Mouse (Mus musculus): ENCODE results near the gene Ung. TPM values are rescaled to one million over a fixed set of nuclear protein-coding genes. Genes with fewer than 3 reads are reported as not detected.

Gene Ung
- total RNA-seq (2023) = 3.7 and 4.6 TPM in 2 replicates

GRCm38 (mm10) chr5:114130211-114130605 lies at the start of gene Ung:
Gene Ung, plus strand, starts transcription at chr5:114130386.

DNA sequence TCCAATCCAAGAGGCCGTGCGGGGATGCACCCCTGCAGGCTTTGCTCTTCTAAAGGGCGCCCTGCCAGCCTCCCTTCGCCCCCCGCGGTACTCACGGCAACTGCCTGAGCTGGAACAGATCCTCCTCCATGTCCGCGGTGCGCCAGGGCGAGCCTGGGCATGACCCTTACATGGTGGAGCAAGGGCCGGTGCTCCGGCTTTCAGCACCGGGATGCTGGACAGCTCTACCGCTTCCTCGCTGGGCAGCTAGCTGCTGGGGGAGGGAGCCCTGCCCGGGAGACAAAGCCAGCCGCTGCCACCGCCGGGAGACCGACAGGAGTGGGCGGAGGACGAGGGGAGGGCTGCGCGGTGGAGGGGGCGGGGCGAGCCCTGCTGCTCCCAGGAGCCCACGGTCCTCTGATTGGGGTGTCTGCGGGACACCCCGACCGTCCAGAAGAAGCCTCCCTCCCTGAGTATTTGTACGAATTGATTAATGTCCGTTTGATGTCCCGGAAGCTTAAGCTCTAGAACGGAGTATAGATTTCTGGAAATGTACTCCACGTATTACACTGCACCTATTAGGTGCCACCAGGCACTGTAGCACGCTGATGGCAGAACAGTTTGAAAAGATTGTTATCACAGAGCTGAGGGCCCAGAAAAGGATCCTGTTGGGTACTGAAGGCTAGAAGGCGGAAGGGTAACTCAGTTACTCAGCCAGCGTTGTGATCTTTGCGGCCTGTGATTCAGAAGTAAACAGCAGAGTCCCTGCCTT lies 39.0 kb upstream of the Ung start, which contains the start of gene Svop:
Gene Svop, minus strand, starts transcription at position 514 of the 751 bp plus-strand sequence.

DNA sequence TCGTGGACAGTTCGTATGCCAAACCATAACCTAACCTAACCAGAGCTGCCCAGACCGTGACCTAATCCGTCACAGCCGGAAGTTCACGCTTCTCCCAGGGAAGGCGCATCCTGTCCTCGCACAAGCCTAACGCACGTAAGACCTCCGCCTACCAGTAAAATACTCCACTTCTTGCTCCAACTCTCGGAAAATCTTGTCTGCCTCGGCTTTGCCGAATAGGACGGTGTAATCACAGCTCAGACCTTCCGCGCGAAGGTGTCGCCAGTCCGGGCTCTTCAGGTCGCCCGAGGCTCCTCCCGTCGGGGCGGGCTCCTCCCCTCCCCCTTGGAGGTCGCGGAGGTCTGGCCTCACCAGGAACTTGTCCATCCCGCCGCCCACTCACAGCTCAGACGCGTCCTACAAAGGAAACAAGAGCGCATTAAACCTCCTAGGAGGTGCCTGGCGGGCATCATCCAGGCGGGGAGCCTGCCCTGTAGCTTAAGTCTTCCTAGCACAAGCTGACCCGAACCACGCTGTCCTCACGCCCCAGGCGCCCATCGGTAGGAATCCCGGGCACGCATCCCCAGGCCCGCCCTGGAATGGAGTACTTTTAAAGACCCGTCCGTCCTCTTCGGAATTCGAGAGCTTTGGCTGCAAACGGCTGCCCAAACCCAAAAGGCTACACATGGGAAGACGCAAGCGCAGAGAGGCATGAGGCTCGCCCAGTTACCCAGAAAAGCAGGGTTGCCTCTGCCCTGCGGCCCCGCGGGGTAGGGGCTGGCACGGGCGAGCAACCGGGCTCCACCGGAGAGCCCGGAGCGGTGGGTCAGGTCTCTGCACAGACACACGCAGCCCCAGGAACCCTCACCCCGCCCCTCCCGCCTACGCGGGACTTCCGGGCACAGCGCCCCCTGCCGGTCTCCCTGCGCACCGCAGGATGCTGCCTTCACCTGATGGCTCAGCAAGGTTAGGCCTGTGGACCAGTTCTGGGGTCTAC lies 2.5 kb upstream of the Ung start, which contains the start of gene Alkbh2:
Gene Alkbh2, minus strand, starts transcription at position 845 of the 976 bp plus-strand sequence.

DNA sequence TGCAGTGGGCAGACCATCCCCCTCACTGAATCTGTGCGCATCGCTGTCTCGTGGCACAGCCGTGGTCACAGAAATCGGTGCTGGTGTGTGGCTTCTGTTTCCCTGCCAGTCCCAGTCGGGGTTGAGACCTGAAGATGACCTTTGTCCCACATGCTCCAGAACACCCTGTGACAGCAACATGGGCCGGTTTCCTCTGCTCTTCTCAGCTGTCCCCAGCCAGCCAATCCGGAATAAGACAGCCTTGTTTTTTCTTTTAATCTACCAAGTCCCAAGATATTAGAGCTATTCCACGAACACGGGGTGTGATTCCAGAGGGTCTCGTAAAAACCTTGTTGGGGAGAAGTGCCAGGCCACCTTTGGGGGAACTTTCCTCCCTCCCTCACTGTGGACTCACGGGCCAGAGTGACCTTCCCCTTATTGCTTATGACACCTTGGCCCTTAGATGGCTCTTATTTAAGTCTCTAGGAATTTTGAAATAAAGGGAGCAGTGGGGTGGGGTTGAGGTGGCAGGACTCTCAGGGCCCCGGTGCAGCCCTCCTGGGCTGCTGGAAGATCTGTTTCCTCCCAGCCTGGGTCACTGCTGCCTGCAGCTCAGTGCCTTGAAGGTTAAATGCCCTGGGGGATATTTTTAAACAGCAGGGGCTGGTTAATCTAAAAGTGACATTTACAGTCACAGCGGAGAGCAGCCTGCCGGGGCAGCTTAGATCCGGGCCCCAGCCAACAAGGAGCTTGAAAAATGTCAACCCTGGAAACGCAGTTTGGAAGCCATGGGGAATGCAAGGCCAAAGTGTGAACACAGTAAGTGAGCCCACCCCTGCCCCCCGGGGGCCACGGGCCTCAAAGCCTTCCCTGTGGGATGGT lies 16.1 kb downstream of the Ung start, which contains the start of gene Acacb:
Gene Acacb, plus strand, starts transcription at position 508 of the 861 bp plus-strand sequence.

Other genes with a start within 250 kb of the Ung start
- 105 and 165 TPM in 2 replicates for gene Coro1c, start 221.6 kb upstream of the Ung start, total RNA-seq (2023)
- gene Ssh1, start 136.5 kb upstream of the Ung start, total RNA-seq (2023) = 7.4 and 9.2 TPM in 2 replicates
- not detected in 2 replicates for gene Dao, start 126.7 kb upstream of the Ung start, total RNA-seq (2023)
- 7.0 and 14.4 TPM in 2 replicates for gene Usp30, start 64.9 kb upstream of the Ung start, total RNA-seq (2023)
- not detected in 2 replicates for gene Svop, start 38.8 kb upstream of the Ung start, total RNA-seq (2023)
- 2.0 TPM in 1 of 2 replicates, not detected in the other for gene Alkbh2, start 2.2 kb upstream of the Ung start, total RNA-seq (2023)
- 2.4 and 3.6 TPM in 2 replicates for gene Acacb, start 16.1 kb downstream of the Ung start, total RNA-seq (2023)
- gene Foxn4, start 143.4 kb downstream of the Ung start, total RNA-seq (2023) = not detected in 2 replicates
- gene Myo1h, start 158.8 kb downstream of the Ung start, total RNA-seq (2023) = 1.4 and 3.4 TPM in 2 replicates

Measured in neutrophil, adult 65 days (primary cell).